Mouse (Mus musculus) stomach, embryonic 15.5 days (tissue): ENCODE results near the gene Smarca4. TPM values are rescaled to one million over a fixed set of nuclear protein-coding genes. Genes with fewer than 3 reads are reported as not detected.
A peak's percentile ranks its signal among the peaks of the same experiment; 100 is the strongest.

Experiments
- ATAC-seq: fragments of 200-750 bp; cut with Nextera tagmentation; 2 replicates; pipeline ENCODE4 v1.8.0; 2017; ENCODE audit warnings: low read depth, moderate number of reproducible peaks, moderate TSS enrichment; ENCODE audit not compliant: insufficient read depth, low FRiP score
- H3K27ac ChIP-seq: fragments of 300-500 bp; sonication (generic); 2 replicates; pipeline ENCODE4 v1.5.1; 2015; ENCODE audit warnings: mild to moderate bottlenecking, inconsistent platforms
- H3K27me3 ChIP-seq: fragments of 300-500 bp; sonication (generic); replicated peaks from 2 replicates; pipeline ENCODE4 v1.6.1; 2015; ENCODE audit warnings: inconsistent platforms
- H3K36me3 ChIP-seq: fragments of 300-500 bp; sonication (generic); 2 replicates; pipeline ENCODE4 v1.6.1; 2015; ENCODE audit warnings: inconsistent platforms
- H3K4me1 ChIP-seq: fragments of 300-500 bp; sonication (generic); 2 replicates; pipeline ENCODE4 v1.6.1; 2015; ENCODE audit warnings: inconsistent platforms
- H3K4me2 ChIP-seq: fragments of 300-500 bp; sonication (generic); 2 replicates; pipeline ENCODE4 v1.6.1; 2015; ENCODE audit warnings: mild to moderate bottlenecking, inconsistent platforms
- H3K4me3 ChIP-seq: fragments of 300-500 bp; sonication (generic); replicated peaks from 2 replicates; pipeline ENCODE4 v1.5.1; 2015; ENCODE audit warnings: inconsistent platforms
- H3K9ac ChIP-seq: fragments of 300-500 bp; sonication (generic); 2 replicates; pipeline ENCODE4 v1.6.1; 2015; ENCODE audit warnings: inconsistent platforms
- H3K9me3 ChIP-seq: fragments of 300-500 bp; sonication (generic); 2 replicates; pipeline ENCODE4 v1.6.1; 2016; ENCODE audit warnings: inconsistent platforms
- WGBS: fragments of 180-500 bp; shearing (Covaris S2); methylation state at CpG from one replicate; pipeline ENCODE4 v1.1.7; 2015; 5-methylcytosine and 5-hydroxymethylcytosine counted together
- microRNA counts: library from miRNA; unstranded; fragments of <30 nt; microRNA quantifications from one replicate; lab custom pipeline; 2016
- microRNA-seq: library from miRNA; unstranded; fragments of <30 nt; microRNA quantifications from one replicate; pipeline ENCODE4, GENCODE M21; 2016
- polyA plus RNA-seq: library from polyadenylated mRNA; unstranded; fragments of >200 nt; fragmentation: Nextera tagmentation; extraction: Ambion mirVana; gene quantifications from 2 replicates; pipeline ENCODE4 v1.2.1, GENCODE M21; 2015

The Smarca4 gene
- polyA plus RNA-seq, 1 experiment from 2014 or later: 68.7 TPM

GRCm38 (mm10) chr9:21748491-21748890, 132.5 kb downstream of the Smarca4 start:
- WGBS: 79% methylated on average over 10 of the region's 10 CpGs
- H3K4me3 ChIP-seq: no peak overlapping the region
- H3K4me1 ChIP-seq: peaks cover 9% of the 10 kb centered on the region
- H3K9me3 ChIP-seq: no peaks in the 10 kb centered on the region
- no peaks in the 10 kb centered on the region for H3K27me3 ChIP-seq
- no peak for ATAC-seq
- no peak overlapping the region for H3K9ac ChIP-seq
- H3K4me2 ChIP-seq: no peak overlapping the region
- H3K36me3 ChIP-seq: peaks cover 48% of the 10 kb centered on the region
- peak overlapping the region; percentile 18; the same call in 1 of the 2 replicates for H3K27ac ChIP-seq

GRCm38 (mm10) chr9:21749382-21750118, 133.6 kb downstream of the Smarca4 start:
- no peak for ATAC-seq
- Histone ChIP-seq H3K4me3 (no peak overlapping the region), H3K4me2 (no peak overlapping the region), H3K36me3 (peaks cover 38% of the 10 kb centered on the region), H3K27ac (no peak overlapping the region), H3K4me1 (peaks cover 17% of the 10 kb centered on the region), H3K9ac (no peak overlapping the region), H3K27me3 (no peaks in the 10 kb centered on the region), H3K9me3 (no peaks in the 10 kb centered on the region)
- 81% methylated on average over 6 of the region's 6 CpGs for WGBS

- Histone ChIP-seq H3K9me3 (no peaks in the 10 kb centered on the region), H3K36me3 (peaks cover 30% of the 10 kb centered on the region)
- 79% methylated on average over 3 of the region's 3 CpGs for WGBS
These were observed 134.4 kb downstream of the Smarca4 start for GRCm38 (mm10) chr9:21750370-21750769.

GRCm38 (mm10) chr9:21751347-21751746, 135.4 kb downstream of the Smarca4 start:
- WGBS: 64% methylated on average over 6 of the region's 6 CpGs
- Histone ChIP-seq H3K9ac (no peak overlapping the region), H3K4me3 (no peak overlapping the region), H3K27ac (no peak overlapping the region), H3K36me3 (peaks cover 28% of the 10 kb centered on the region), H3K27me3 (no peaks in the 10 kb centered on the region), H3K4me1 (peaks cover 17% of the 10 kb centered on the region), H3K9me3 (no peaks in the 10 kb centered on the region), H3K4me2 (no peak overlapping the region)
- ATAC-seq: no peak

More at GRCm38 (mm10) chr9:21750370-21750769, 134.4 kb downstream of the Smarca4 start:
- Histone ChIP-seq H3K4me2 (no peak overlapping the region), H3K4me3 (no peak overlapping the region), H3K9ac (no peak overlapping the region), H3K27ac (no peak overlapping the region; the same call in 1 of the 2 replicates), H3K4me1 (peaks cover 17% of the 10 kb centered on the region), H3K27me3 (no peaks in the 10 kb centered on the region)
- ATAC-seq: no peak

GRCm38 (mm10) chr9:21752252-21752792, 136.4 kb downstream of the Smarca4 start:
- WGBS: 45% methylated on average over 10 of the region's 10 CpGs
- no peak; the same call in 1 of the 2 replicates for ATAC-seq
- Histone ChIP-seq H3K9ac (no peak overlapping the region; the same call in 1 of the 2 replicates), H3K4me1 (peaks cover 17% of the 10 kb centered on the region), H3K27ac (peak overlapping the region; percentile 71; the same call in 1 of the 2 replicates), H3K27me3 (no peaks in the 10 kb centered on the region), H3K4me2 (no peak overlapping the region), H3K9me3 (no peaks in the 10 kb centered on the region), H3K4me3 (no peak overlapping the region), H3K36me3 (peaks cover 26% of the 10 kb centered on the region; the same call in 1 of the 2 replicates)

MicroRNAs encoded within 50 kb of the gene (microRNA counts, 519-probe panel; counts per million panel counts)
- microRNA mmu-miR-1946b (lab: Ali Mortazavi, UCI): not detected

Small RNA genes within 50 kb of the gene (microRNA-seq; reads per million reads assigned to microRNA genes)
- not detected for gene Mir1946b

Other genes with a start within 250 kb of the Smarca4 start
- 150 and 154 TPM in 2 replicates for gene Ilf3, start 248.3 kb upstream of the Smarca4 start, polyA plus RNA-seq
- gene Qtrt1, start 204.3 kb upstream of the Smarca4 start, polyA plus RNA-seq: 55.9 and 57.6 TPM in 2 replicates
- 71.3 and 75.7 TPM in 2 replicates for gene Dnm2, start 191.3 kb upstream of the Smarca4 start, polyA plus RNA-seq
- 85.8 and 90.5 TPM in 2 replicates for gene Tmed1, start 105.9 kb upstream of the Smarca4 start, polyA plus RNA-seq
- gene AB124611, start 90.0 kb upstream of the Smarca4 start, polyA plus RNA-seq: 5.3 and 6.0 TPM in 2 replicates
- 40.0 and 51.1 TPM in 2 replicates for gene Carm1, start 69.3 kb upstream of the Smarca4 start, polyA plus RNA-seq
- 25.4 and 29.9 TPM in 2 replicates for gene Timm29, start 23.4 kb upstream of the Smarca4 start, polyA plus RNA-seq
- 31.3 and 33.8 TPM in 2 replicates for gene Yipf2, start 23.3 kb upstream of the Smarca4 start, polyA plus RNA-seq
- gene Ldlr, start 107.3 kb downstream of the Smarca4 start, polyA plus RNA-seq: 53.8 and 61.0 TPM in 2 replicates
- 110 and 119 TPM in 2 replicates for gene Spc24, start 144.1 kb downstream of the Smarca4 start, polyA plus RNA-seq
- 21.1 and 22.7 TPM in 2 replicates for gene Kank2, start 182.6 kb downstream of the Smarca4 start, polyA plus RNA-seq
- 5.9 and 8.1 TPM in 2 replicates for gene Angptl8, start 219.3 kb downstream of the Smarca4 start, polyA plus RNA-seq
- 41.8 and 44.7 TPM in 2 replicates for gene Dock6, start 236.5 kb downstream of the Smarca4 start, polyA plus RNA-seq